In genomic region chr16:72225157-72225880, GRCm38 (mm10) we compare ENCODE assay signal across 15 mouse cellular contexts.
"Had no signal": no experiment of that assay in that cellular context is flagged by ENCODE, and none has a peak within 500 bp of the region (broad histone marks: within the 10 kb centered on the region; RNA-seq: fewer than 3 reads in every experiment).

No protein-coding gene starts in this region.

- H3K4me2 ChIP-seq: limb, embryonic 12.5 days; limb, embryonic 15.5 days; liver, embryonic 11.5 days; midbrain, embryonic 11.5 days had no signal

- H3K27ac ChIP-seq: limb, embryonic 12.5 days; limb, embryonic 15.5 days; liver, embryonic 14.5 days had no signal

- H3K27me3 ChIP-seq: limb, embryonic 12.5 days; limb, embryonic 15.5 days had no signal

- H3K9ac ChIP-seq: limb, embryonic 12.5 days; limb, embryonic 15.5 days; liver, embryonic 14.5 days; liver, postnatal 0 days had no signal

- ATAC-seq: inflammation-experienced regulatory T-cells, adult 6 months; liver, postnatal 0 days had no signal

- H3K36me3 ChIP-seq: limb, embryonic 12.5 days; limb, embryonic 15.5 days had no signal

- H3K4me1 ChIP-seq: limb, embryonic 12.5 days; limb, embryonic 15.5 days had no signal

- H3K4me3 ChIP-seq: limb, embryonic 12.5 days; limb, embryonic 15.5 days had no signal

- DNase-seq: kidney, adult 18-20 months; kidney, adult 9 months; kidney, postnatal 14 days; kidney, postnatal 4 days; left cerebral cortex, postnatal 4 days; liver, postnatal 0 days; midbrain, embryonic 14.5 days; thymus, adult 18-20 months; thymus, postnatal 4 days had no signal

- H3K9me3 ChIP-seq: limb, embryonic 12.5 days; limb, embryonic 15.5 days had no signal
